ENCODE assay signal across 32 mouse cellular contexts in the genomic region with DNA sequence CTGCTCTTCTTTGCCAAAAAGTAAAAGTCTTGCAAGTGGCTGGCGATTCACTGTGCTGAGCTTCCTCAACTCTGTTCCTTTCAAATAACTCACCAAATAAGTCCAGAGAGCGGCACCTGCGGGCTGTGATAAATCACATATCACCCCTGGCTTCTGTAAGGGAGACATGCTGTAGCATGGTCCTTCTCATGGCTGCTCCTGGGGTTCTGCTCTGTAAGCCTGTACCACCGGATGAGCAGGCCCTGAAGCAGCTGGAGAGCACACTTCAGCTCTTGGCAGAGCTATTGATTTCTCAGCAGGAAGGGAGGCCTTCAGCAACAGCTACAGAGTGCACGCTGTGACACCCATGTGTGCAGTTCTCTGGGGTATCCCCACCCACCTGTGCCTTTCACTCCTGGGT.
A peak's percentile ranks its signal among the peaks of the same experiment; 100 is the strongest.
DNase-seq lines count a peak whose midpoint lies in the region; ATAC-seq lines count a peak whose summit lies in the region.
"Had no signal": no experiment of that assay in that cellular context is flagged by ENCODE, and none has a peak within 500 bp of the region (broad histone marks: within the 10 kb centered on the region; RNA-seq: fewer than 3 reads in every experiment).

No protein-coding gene starts in this region.

- H3K4me3 ChIP-seq in heart, embryonic 11.5 days (ENCODE audit: low read depth, low read length) = no peak overlapping the region
- no peak overlapping the region for H3K4me3 ChIP-seq in stomach, embryonic 16.5 days (replicated peaks; ENCODE audit: low read length)
- no peak overlapping the region for H3K4me3 ChIP-seq in hindbrain, embryonic 13.5 days
- H3K4me3 ChIP-seq: embryonic facial prominence, embryonic 13.5 days; erythroblast, embryonic 14.5 days; forebrain, embryonic 12.5 days; heart, embryonic 10.5 days; kidney, embryonic 15.5 days; layer of hippocampus, adult 2 months; liver, embryonic 15.5 days; lung, embryonic 15.5 days; myocyte; neural tube, embryonic 13.5 days had no signal

- DNase-seq in heart, adult 11 months = peak; percentile 61
- DNase-seq in retina, embryonic 14.5 days (ENCODE audit: low spot score) = peak; percentile 12
- no peak for DNase-seq in retina, postnatal 1 day
- peak; percentile 66 for DNase-seq in fat pad, adult 2 months (ENCODE audit: extremely low read depth, low read depth, low spot score)
- DNase-seq in left cerebral cortex, adult 11 months (ENCODE audit: low spot score) = no peak
- DNase-seq: adrenal gland, adult 8-10 months; cerebellum, adult 11-12 months; cerebellum, adult 9-11 months; embryo, embryonic 11 days; forebrain, postnatal 0 days; heart, postnatal 4 days; kidney, adult 18-20 months; kidney, postnatal 25 days; left cerebral cortex, postnatal 4 days; lung, postnatal 36 days; right cerebral cortex, postnatal 14 days had no signal

- H3K9me3 ChIP-seq in heart, embryonic 11.5 days (replicated peaks; ENCODE audit: control insufficient read depth, low read length) = no peaks in the 10 kb centered on the region
- H3K9me3 ChIP-seq in stomach, embryonic 16.5 days (replicated peaks; ENCODE audit: control insufficient read depth, low read length) = no peaks in the 10 kb centered on the region
- no peaks in the 10 kb centered on the region for H3K9me3 ChIP-seq in hindbrain, embryonic 13.5 days
- H3K9me3 ChIP-seq: embryonic facial prominence, embryonic 13.5 days; forebrain, embryonic 12.5 days; heart, embryonic 10.5 days; kidney, embryonic 15.5 days; liver, embryonic 15.5 days; lung, embryonic 15.5 days; neural tube, embryonic 13.5 days had no signal

- no peak overlapping the region for H3K27ac ChIP-seq in heart, embryonic 11.5 days (ENCODE audit: low read depth, low read length)
- peak overlapping the region; percentile 49 for H3K27ac ChIP-seq in stomach, embryonic 16.5 days (ENCODE audit: low read length)
- H3K27ac ChIP-seq in hindbrain, embryonic 13.5 days = no peak overlapping the region
- H3K27ac ChIP-seq: embryonic facial prominence, embryonic 13.5 days; forebrain, embryonic 12.5 days; heart, embryonic 10.5 days; hindbrain, embryonic 14.5 days; kidney, embryonic 15.5 days; layer of hippocampus, adult 2 months; liver, embryonic 15.5 days; lung, embryonic 15.5 days; neural tube, embryonic 13.5 days had no signal

- no peak overlapping the region for H3K4me2 ChIP-seq in heart, embryonic 11.5 days
- no peak overlapping the region for H3K4me2 ChIP-seq in stomach, embryonic 16.5 days (ENCODE audit: low read depth, low read length)
- H3K4me2 ChIP-seq in hindbrain, embryonic 13.5 days = no peak overlapping the region
- H3K4me2 ChIP-seq: embryonic facial prominence, embryonic 13.5 days; forebrain, embryonic 12.5 days; hindbrain, embryonic 14.5 days; kidney, embryonic 15.5 days; liver, embryonic 15.5 days; lung, embryonic 15.5 days; midbrain, embryonic 11.5 days; neural tube, embryonic 13.5 days had no signal

- H3K36me3 ChIP-seq in heart, embryonic 11.5 days (ENCODE audit: control insufficient read depth, insufficient read depth, low read length) = no peaks in the 10 kb centered on the region
- no peaks in the 10 kb centered on the region for H3K36me3 ChIP-seq in stomach, embryonic 16.5 days (ENCODE audit: control insufficient read depth, insufficient read depth, low read length)
- H3K36me3 ChIP-seq in hindbrain, embryonic 13.5 days = no peaks in the 10 kb centered on the region
- H3K36me3 ChIP-seq: embryonic facial prominence, embryonic 13.5 days; forebrain, embryonic 12.5 days; G1E; heart, embryonic 10.5 days; kidney, embryonic 15.5 days; liver, embryonic 15.5 days; lung, embryonic 15.5 days; neural tube, embryonic 13.5 days had no signal

- WGBS in heart, embryonic 11.5 days (ENCODE audit: insufficient replicate concordance) = 59% methylated on average over 5 of the region's 5 CpGs
- WGBS in stomach, embryonic 16.5 days = 41% methylated on average over 5 of the region's 5 CpGs
- WGBS in hindbrain, embryonic 13.5 days = 75% methylated on average over 5 of the region's 5 CpGs

- H3K9ac ChIP-seq in heart, embryonic 11.5 days (ENCODE audit: low read depth, low read length) = no peak overlapping the region
- no peak overlapping the region for H3K9ac ChIP-seq in stomach, embryonic 16.5 days (ENCODE audit: low read length)
- no peak overlapping the region for H3K9ac ChIP-seq in hindbrain, embryonic 13.5 days
- H3K9ac ChIP-seq: embryonic facial prominence, embryonic 13.5 days; forebrain, embryonic 12.5 days; forebrain, postnatal 0 days; hindbrain, embryonic 14.5 days; kidney, embryonic 15.5 days; liver, embryonic 15.5 days; lung, embryonic 15.5 days; neural tube, embryonic 13.5 days had no signal

- ATAC-seq in heart, embryonic 11.5 days (replicated peaks; ENCODE audit: insufficient number of reproducible peaks, low FRiP score, low TSS enrichment) = no peak
- peak; percentile 73; the same call in 1 of the 2 replicates for ATAC-seq in stomach, embryonic 16.5 days (ENCODE audit: insufficient read depth, low FRiP score)
- ATAC-seq in hindbrain, embryonic 13.5 days (ENCODE audit: low FRiP score) = no peak
- ATAC-seq: forebrain, postnatal 0 days had no signal

- no peaks in the 10 kb centered on the region for H3K27me3 ChIP-seq in heart, embryonic 11.5 days (ENCODE audit: control insufficient read depth, insufficient read depth, low read length)
- H3K27me3 ChIP-seq in stomach, embryonic 16.5 days (ENCODE audit: control insufficient read depth, insufficient read depth, low read length) = no peaks in the 10 kb centered on the region
- H3K27me3 ChIP-seq in hindbrain, embryonic 13.5 days = no peaks in the 10 kb centered on the region
- H3K27me3 ChIP-seq: embryonic facial prominence, embryonic 13.5 days; forebrain, embryonic 12.5 days; kidney, embryonic 15.5 days; liver, embryonic 15.5 days; lung, embryonic 15.5 days; neural tube, embryonic 13.5 days had no signal

- no peaks in the 10 kb centered on the region for H3K4me1 ChIP-seq in heart, embryonic 11.5 days (ENCODE audit: control insufficient read depth, insufficient read depth, low read length)
- no peaks in the 10 kb centered on the region for H3K4me1 ChIP-seq in stomach, embryonic 16.5 days (ENCODE audit: control insufficient read depth, insufficient read depth, low read length)
- H3K4me1 ChIP-seq in hindbrain, embryonic 13.5 days (replicated peaks) = no peaks in the 10 kb centered on the region
- H3K4me1 ChIP-seq: embryonic facial prominence, embryonic 13.5 days; heart, embryonic 10.5 days; kidney, embryonic 15.5 days; liver, embryonic 15.5 days; lung, embryonic 15.5 days; neural tube, embryonic 13.5 days had no signal

Comparison
In these comparisons a context has a peak if more than half of its experiments do, and no peak if none do; other contexts are left out.
1. DNase-seq: peak in heart, adult 11 months (single experiment), retina, embryonic 14.5 days (single experiment) and fat pad, adult 2 months (single experiment); none in retina, postnatal 1 day (single experiment) and left cerebral cortex, adult 11 months (single experiment).